Mouse (Mus musculus): ENCODE results near the gene Cd46. TPM values are rescaled to one million over a fixed set of nuclear protein-coding genes. Genes with fewer than 3 reads are reported as not detected.
A peak's percentile ranks its signal among the peaks of the same experiment; 100 is the strongest.

The Cd46 gene
- 0.43 and 0.80 TPM in 2 replicates for polyA plus RNA-seq (2014; fragmentation: Nextera tagmentation; extraction: Ambion mirVana)

DNA sequence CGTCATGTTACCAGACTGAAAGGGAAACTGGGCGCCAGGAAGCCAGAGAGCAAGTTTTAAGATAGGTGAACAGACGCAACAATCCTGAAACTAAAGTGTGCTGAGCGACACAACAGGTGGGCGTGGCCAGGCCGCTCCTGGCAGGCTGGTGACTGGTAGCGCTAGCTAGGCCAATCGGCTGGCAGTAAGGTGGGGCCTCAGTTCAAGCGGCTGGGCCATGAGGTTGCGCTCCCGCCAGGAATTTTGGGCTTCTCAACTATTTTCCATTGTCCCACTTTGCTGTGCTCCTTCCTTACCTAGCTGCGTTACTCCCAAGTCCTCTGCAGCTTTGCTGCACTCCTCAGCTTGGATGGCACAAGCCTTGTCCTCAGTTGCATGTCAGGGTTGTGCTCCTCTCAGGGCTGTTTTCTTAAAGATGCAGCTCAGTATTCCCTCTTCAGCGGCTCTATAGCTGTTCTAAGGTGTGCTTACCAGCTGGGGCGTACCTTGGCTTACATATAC, at the start of gene Cd46:
Gene Cd46, minus strand, starts transcription at position 30 of the 501 bp plus-strand sequence.
- Histone ChIP-seq H3K36me3 (replicated peaks; ENCODE audit: control insufficient read depth, insufficient read depth, low read depth, low read length) (no peaks in the 10 kb centered on the region), H3K9ac (replicated peaks; ENCODE audit: low read length) (peak within 1 kb of the TSS; percentile 40), H3K9me3 (replicated peaks; ENCODE audit: control insufficient read depth, low read length) (no peaks in the 10 kb centered on the region), H3K4me3 (ENCODE audit: low read depth, low read length) (peak within 1 kb of the TSS; percentile 28), H3K27ac (replicated peaks; ENCODE audit: low read depth, low read length) (no peak within 1 kb of the TSS), H3K4me1 (ENCODE audit: control insufficient read depth, insufficient read depth, low read length) (no peaks in the 10 kb centered on the region), H3K4me2 (ENCODE audit: low read depth, low read length) (peak within 1 kb of the TSS; percentile 49), H3K27me3 (ENCODE audit: control insufficient read depth, insufficient read depth, low read length) (no peaks in the 10 kb centered on the region)
- DNase-seq (ENCODE audit: low spot score) (peak; percentile 80), ATAC-seq (replicated peaks; ENCODE audit: insufficient number of reproducible peaks, low FRiP score, low TSS enrichment, low read depth) (peak; percentile 94)
- 5% methylated on average over 14 of the region's 14 CpGs for WGBS

- WGBS: 54% methylated on average over 3 of the region's 3 CpGs
- Histone ChIP-seq H3K4me3 (ENCODE audit: low read depth, low read length) (no peak overlapping the region), H3K4me2 (ENCODE audit: low read depth, low read length) (no peak overlapping the region), H3K27ac (replicated peaks; ENCODE audit: low read depth, low read length) (no peak overlapping the region), H3K9ac (replicated peaks; ENCODE audit: low read length) (no peak overlapping the region), H3K4me1 (ENCODE audit: control insufficient read depth, insufficient read depth, low read length) (no peaks in the 10 kb centered on the region), H3K36me3 (replicated peaks; ENCODE audit: control insufficient read depth, insufficient read depth, low read depth, low read length) (no peaks in the 10 kb centered on the region), H3K9me3 (replicated peaks; ENCODE audit: control insufficient read depth, low read length) (no peaks in the 10 kb centered on the region), H3K27me3 (ENCODE audit: control insufficient read depth, insufficient read depth, low read length) (no peaks in the 10 kb centered on the region)
- ATAC-seq (replicated peaks; ENCODE audit: insufficient number of reproducible peaks, low FRiP score, low TSS enrichment, low read depth) (no peak), DNase-seq (ENCODE audit: low spot score) (no peak)
Measured at GRCm38 (mm10) chr1:195132070-195132469, 40.0 kb upstream of the Cd46 start.

GRCm38 (mm10) chr1:195131675-195132015, 39.6 kb upstream of the Cd46 start:
- H3K36me3 ChIP-seq (replicated peaks; ENCODE audit: control insufficient read depth, insufficient read depth, low read depth, low read length): no peaks in the 10 kb centered on the region
- no peaks in the 10 kb centered on the region for H3K9me3 ChIP-seq (replicated peaks; ENCODE audit: control insufficient read depth, low read length)
- 31% methylated on average over 4 of the region's 4 CpGs for WGBS
- H3K27me3 ChIP-seq (ENCODE audit: control insufficient read depth, insufficient read depth, low read length): no peaks in the 10 kb centered on the region
- no peak overlapping the region; the same call in 1 of the 2 replicates for H3K9ac ChIP-seq (replicated peaks; ENCODE audit: low read length)
- no peak overlapping the region for H3K4me2 ChIP-seq (ENCODE audit: low read depth, low read length)
- H3K4me3 ChIP-seq (ENCODE audit: low read depth, low read length): peak overlapping the region; percentile 34
- no peaks in the 10 kb centered on the region for H3K4me1 ChIP-seq (ENCODE audit: control insufficient read depth, insufficient read depth, low read length)
- no peak for ATAC-seq (replicated peaks; ENCODE audit: insufficient number of reproducible peaks, low FRiP score, low TSS enrichment, low read depth)
- DNase-seq (ENCODE audit: low spot score): no peak
- H3K27ac ChIP-seq (replicated peaks; ENCODE audit: low read depth, low read length): no peak overlapping the region; the same call in 1 of the 2 replicates

DNA sequence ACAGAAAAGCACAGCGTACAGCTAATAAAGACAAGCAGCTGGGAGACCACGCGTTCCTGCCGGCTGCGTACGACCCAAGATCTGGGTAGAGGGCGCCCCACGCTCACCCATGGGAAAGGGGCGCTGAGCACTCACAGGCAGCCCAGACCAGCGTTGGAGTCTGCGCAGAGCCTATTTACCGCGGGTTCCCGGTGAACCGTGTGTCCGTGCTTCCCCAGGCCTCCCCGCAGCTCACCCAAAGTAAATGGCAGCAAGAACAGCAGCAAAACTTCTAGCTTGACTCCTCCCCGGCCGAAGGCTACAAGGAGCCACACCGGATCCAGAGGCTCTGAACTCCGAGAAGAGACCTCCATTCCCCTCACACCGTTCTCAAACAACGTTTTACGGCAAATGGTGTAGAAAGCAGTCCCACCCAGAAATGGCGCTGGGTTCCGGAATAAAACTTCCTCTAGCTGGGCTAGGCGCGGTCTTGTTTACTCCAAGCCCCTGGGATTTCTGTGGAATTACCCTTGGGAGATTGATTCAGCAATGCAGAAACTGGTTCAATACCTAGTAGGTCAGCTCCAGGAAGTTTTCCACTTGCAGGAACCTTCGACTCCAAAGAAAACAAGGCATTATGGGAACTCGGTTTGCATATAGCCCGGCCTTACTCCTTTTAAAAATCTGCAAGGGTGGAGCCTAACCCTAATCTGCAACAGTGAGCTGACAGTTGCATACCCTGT, 39.1 kb upstream of the Cd46 start, which contains the start of gene Cr1l:
Gene Cr1l, minus strand, starts transcription at position 634 of the 722 bp plus-strand sequence.
- Histone ChIP-seq H3K4me2 (ENCODE audit: low read depth, low read length) (peak within 1 kb of the TSS; percentile 44), H3K4me1 (ENCODE audit: control insufficient read depth, insufficient read depth, low read length) (no peaks in the 10 kb centered on the region), H3K27ac (replicated peaks; ENCODE audit: low read depth, low read length) (peak within 1 kb of the TSS; percentile 84), H3K4me3 (ENCODE audit: low read depth, low read length) (peak within 1 kb of the TSS; percentile 34), H3K9me3 (replicated peaks; ENCODE audit: control insufficient read depth, low read length) (no peaks in the 10 kb centered on the region), H3K36me3 (replicated peaks; ENCODE audit: control insufficient read depth, insufficient read depth, low read depth, low read length) (no peaks in the 10 kb centered on the region), H3K27me3 (ENCODE audit: control insufficient read depth, insufficient read depth, low read length) (no peaks in the 10 kb centered on the region), H3K9ac (replicated peaks; ENCODE audit: low read length) (peak within 1 kb of the TSS; percentile 86)
- ATAC-seq (replicated peaks; ENCODE audit: insufficient number of reproducible peaks, low FRiP score, low TSS enrichment, low read depth) (peak; percentile 100), DNase-seq (ENCODE audit: low spot score) (peak; percentile 93)
- under 1% methylated on average over 31 of the region's 31 CpGs for WGBS

DNA sequence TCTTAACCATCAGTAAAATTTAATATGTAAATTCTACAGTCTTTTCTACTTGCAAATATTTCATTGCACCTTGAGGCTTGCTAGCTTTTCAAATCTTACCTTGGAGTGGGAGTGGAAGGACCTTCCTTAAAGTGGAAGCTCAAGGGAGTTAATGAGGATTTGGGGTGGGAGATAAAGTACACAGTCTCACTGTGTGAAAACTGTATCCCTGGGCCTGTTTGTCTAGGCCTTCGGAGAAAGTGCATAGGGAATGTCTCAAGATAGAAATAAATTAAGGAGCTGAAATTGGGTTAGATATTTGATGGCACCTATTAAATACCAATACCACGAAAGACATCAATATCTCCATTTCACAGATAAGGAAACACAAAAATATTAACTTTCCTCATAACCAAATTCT, 38.4 kb upstream of the Cd46 start:
- WGBS: 17% methylated on average over 2 of the region's 2 CpGs
- Histone ChIP-seq H3K9me3 (replicated peaks; ENCODE audit: control insufficient read depth, low read length) (no peaks in the 10 kb centered on the region), H3K4me2 (ENCODE audit: low read depth, low read length) (peak overlapping the region; percentile 44), H3K27ac (replicated peaks; ENCODE audit: low read depth, low read length) (peak overlapping the region; percentile 84; the same call in 1 of the 2 replicates), H3K9ac (replicated peaks; ENCODE audit: low read length) (peak overlapping the region; percentile 86), H3K4me3 (ENCODE audit: low read depth, low read length) (peak overlapping the region; percentile 34), H3K27me3 (ENCODE audit: control insufficient read depth, insufficient read depth, low read length) (no peaks in the 10 kb centered on the region), H3K36me3 (replicated peaks; ENCODE audit: control insufficient read depth, insufficient read depth, low read depth, low read length) (no peaks in the 10 kb centered on the region), H3K4me1 (ENCODE audit: control insufficient read depth, insufficient read depth, low read length) (no peaks in the 10 kb centered on the region)
- ATAC-seq (replicated peaks; ENCODE audit: insufficient number of reproducible peaks, low FRiP score, low TSS enrichment, low read depth) (no peak), DNase-seq (ENCODE audit: low spot score) (no peak)

DNA sequence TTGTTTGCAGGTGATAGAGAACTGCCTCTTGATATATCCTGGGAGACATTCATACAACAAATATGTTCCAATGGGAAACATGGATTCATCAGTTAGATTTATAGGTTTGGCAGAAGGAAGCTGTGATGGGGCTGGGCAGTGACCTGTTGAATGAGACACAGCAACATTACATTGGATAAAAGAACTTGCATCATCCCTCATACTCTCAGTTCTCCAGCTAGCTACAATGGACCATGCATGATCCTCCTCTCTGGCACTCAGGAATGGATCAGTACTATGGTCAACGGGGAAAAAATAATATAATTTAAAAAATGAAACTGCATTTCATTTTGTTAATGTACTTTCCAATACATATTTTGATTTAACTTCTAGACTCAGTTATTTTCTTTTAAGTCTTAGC, 37.8 kb upstream of the Cd46 start:
- H3K9ac ChIP-seq (replicated peaks; ENCODE audit: low read length): no peak overlapping the region
- no peak overlapping the region for H3K27ac ChIP-seq (replicated peaks; ENCODE audit: low read depth, low read length)
- no peaks in the 10 kb centered on the region for H3K4me1 ChIP-seq (ENCODE audit: control insufficient read depth, insufficient read depth, low read length)
- DNase-seq (ENCODE audit: low spot score): no peak
- WGBS: 84% methylated on average over 1 of the region's 1 CpGs
- H3K9me3 ChIP-seq (replicated peaks; ENCODE audit: control insufficient read depth, low read length): no peaks in the 10 kb centered on the region
- no peak overlapping the region for H3K4me2 ChIP-seq (ENCODE audit: low read depth, low read length)
- H3K27me3 ChIP-seq (ENCODE audit: control insufficient read depth, insufficient read depth, low read length): no peaks in the 10 kb centered on the region
- ATAC-seq (replicated peaks; ENCODE audit: insufficient number of reproducible peaks, low FRiP score, low TSS enrichment, low read depth): no peak
- H3K4me3 ChIP-seq (ENCODE audit: low read depth, low read length): no peak overlapping the region
- H3K36me3 ChIP-seq (replicated peaks; ENCODE audit: control insufficient read depth, insufficient read depth, low read depth, low read length): no peaks in the 10 kb centered on the region

DNA sequence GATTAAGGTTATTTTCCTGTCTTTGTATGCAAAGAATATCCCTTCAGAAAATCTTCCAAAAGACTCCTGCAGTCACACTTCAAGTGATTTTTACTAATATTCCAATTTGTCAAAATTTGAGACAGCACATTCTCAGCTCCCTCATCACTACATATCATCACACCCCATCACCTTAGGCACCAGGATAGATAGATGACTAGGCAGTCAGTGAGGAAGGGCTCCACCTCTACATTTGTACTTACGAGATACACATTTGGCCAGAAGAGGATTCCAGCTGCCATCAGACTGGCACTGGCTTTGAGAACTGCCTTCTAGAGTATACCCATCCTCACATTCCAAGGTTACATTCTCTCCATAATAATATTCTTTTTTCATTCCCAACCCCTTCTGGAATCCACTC, 22.4 kb upstream of the Cd46 start:
- Histone ChIP-seq H3K4me1 (ENCODE audit: control insufficient read depth, insufficient read depth, low read length) (no peaks in the 10 kb centered on the region), H3K4me3 (ENCODE audit: low read depth, low read length) (no peak overlapping the region), H3K4me2 (ENCODE audit: low read depth, low read length) (no peak overlapping the region), H3K9ac (replicated peaks; ENCODE audit: low read length) (no peak overlapping the region), H3K27ac (replicated peaks; ENCODE audit: low read depth, low read length) (no peak overlapping the region), H3K36me3 (replicated peaks; ENCODE audit: control insufficient read depth, insufficient read depth, low read depth, low read length) (no peaks in the 10 kb centered on the region), H3K27me3 (ENCODE audit: control insufficient read depth, insufficient read depth, low read length) (no peaks in the 10 kb centered on the region), H3K9me3 (replicated peaks; ENCODE audit: control insufficient read depth, low read length) (no peaks in the 10 kb centered on the region)
- WGBS: 96% methylated on average over 1 of the region's 1 CpGs
- ATAC-seq (replicated peaks; ENCODE audit: insufficient number of reproducible peaks, low FRiP score, low TSS enrichment, low read depth) (no peak), DNase-seq (ENCODE audit: low spot score) (no peak)

DNA sequence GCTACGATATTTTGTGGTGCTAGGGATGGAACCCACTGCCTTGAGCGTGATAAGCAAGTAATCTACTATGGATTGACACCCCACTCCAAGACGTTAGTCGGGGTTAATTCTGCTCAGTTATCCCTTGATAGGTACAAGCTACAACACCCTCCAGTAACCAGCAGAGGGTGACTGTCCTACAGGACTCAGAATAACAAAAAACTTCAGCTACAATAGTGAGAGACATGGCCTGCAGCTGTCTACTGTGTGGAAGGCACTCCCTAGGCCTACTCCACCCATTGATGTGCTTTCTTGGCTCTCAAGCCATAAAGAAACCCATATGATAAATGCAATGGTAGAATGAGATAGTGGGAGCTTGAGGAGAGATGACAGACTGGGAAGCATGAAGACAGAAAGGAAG, 21.6 kb upstream of the Cd46 start:
- H3K27ac ChIP-seq (replicated peaks; ENCODE audit: low read depth, low read length): no peak overlapping the region

More for the DNA sequence above, 21.6 kb upstream of the Cd46 start:
- Histone ChIP-seq H3K9ac (replicated peaks; ENCODE audit: low read length) (no peak overlapping the region), H3K4me1 (ENCODE audit: control insufficient read depth, insufficient read depth, low read length) (no peaks in the 10 kb centered on the region), H3K36me3 (replicated peaks; ENCODE audit: control insufficient read depth, insufficient read depth, low read depth, low read length) (no peaks in the 10 kb centered on the region), H3K27me3 (ENCODE audit: control insufficient read depth, insufficient read depth, low read length) (no peaks in the 10 kb centered on the region), H3K9me3 (replicated peaks; ENCODE audit: control insufficient read depth, low read length) (no peaks in the 10 kb centered on the region), H3K4me3 (ENCODE audit: low read depth, low read length) (no peak overlapping the region), H3K4me2 (ENCODE audit: low read depth, low read length) (no peak overlapping the region)
- WGBS: 82% methylated on average over 4 of the region's 4 CpGs
- DNase-seq (ENCODE audit: low spot score) (no peak), ATAC-seq (replicated peaks; ENCODE audit: insufficient number of reproducible peaks, low FRiP score, low TSS enrichment, low read depth) (no peak)
